Mouse (Mus musculus) liver (tissue): ENCODE results near the gene Abcg8.
A peak's percentile ranks its signal among the peaks of the same experiment; 100 is the strongest.

Source experiments
- DNase-seq: peaks from one replicate; pipeline ENCODE4 v3.0.0-alpha.2; 2020; ENCODE audit warnings: mixed read lengths

The Abcg8 gene

DNA sequence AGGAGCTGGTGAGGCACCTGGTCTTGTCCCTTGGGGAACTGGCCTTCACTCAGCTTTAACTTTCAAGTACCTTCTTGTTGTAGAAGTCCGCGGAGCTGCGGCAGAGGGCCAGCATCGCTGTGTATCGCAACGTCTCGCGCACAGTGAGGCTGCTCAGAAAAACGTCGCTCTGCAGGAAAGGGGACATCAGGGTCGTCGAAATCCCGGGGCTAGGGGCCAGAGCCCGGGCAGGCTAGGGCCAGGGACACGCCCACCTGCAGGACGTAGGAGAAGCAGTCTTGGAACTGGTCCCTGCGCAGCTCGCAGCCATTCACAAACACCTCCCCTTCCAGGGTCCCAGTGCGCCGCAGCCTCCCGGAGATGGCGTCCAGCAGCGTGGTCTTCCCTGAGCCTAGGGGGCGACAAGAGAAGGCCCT is at the start of gene Abcg8:
TSS of gene Abcg8 (plus strand) at position 352 of the 416 bp plus-strand sequence.
- no peak for DNase-seq

DNA sequence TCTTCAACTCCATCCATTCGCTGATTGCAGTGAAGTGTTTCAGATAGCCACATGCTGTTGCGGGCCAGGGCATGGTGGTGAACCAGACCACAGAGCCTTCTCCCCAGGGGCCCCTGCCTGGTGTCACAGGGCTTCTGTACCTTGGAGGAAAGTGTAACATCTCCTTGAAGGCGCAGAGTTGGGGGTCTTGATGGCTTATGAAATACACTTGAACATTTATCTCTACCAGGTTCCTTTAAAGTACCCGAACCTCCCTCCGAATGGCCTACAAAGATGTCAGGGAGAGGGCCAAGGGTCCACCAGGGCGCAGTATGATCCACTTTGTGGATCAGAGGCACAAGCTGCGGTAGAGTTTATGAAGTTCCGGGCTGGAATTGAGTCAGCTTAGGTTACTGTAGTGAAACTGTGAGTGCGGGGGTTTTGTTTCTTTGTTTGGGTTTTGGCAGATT is 49.2 kb upstream of the Abcg8 start:
- DNase-seq = no peak

DNA sequence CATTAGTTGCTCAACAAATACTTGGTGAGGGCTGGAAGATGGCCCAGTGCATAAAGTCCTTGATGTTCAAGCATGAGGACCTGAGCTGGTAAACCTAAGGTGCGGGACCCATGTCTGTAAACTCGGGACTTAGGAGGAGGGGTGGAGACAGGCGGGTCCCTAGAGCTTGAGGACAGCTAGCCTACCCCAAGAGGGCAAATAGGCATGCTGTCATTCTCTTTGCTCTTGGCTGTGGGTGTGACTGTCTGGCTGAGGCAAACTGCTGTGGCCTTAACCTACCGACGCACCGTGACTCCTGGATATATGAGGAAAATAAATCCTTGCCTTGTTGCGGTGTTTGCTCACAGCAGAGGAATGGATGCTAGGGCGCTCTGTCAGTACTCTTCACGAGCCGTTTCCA is 48.4 kb upstream of the Abcg8 start:
- no peak for DNase-seq

DNA sequence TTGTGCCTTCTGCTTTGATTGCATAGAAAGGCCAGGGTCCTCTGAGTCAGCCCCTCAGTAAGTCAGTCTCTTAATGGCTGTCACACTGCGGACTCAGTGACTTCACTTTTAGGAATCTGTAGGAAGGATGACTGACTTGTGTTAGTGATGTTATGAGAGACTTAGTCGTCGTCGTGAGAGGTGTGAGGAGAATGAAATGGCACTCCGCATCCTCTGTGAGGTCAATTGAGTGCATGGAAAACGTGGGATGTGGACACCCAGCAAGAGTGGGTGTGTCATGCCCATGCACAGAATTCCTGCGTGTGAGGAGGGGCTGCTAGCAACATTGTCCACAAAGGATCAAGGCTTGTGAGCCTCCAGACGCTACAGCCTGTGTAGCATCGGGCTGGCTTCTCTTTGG is 47.5 kb upstream of the Abcg8 start:
- no peak for DNase-seq

DNA sequence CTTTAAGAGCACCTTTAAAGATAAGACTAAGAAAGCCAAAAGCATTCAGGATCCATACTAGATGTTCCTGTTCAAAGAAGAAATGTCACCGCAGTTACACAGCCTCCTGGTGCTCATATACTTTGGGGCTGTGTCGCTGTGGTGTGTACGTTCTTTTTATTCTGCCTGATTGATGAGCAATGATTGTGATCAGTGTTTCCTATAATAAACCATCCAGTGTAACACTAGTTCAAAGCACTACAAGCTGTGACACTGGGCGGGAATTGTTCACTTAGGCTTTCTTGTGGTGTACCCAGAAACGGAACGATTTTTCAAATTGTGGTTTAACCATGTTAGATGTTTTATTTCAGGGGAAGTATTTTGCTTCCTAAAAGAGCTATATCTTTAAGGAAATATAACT is 44.3 kb upstream of the Abcg8 start:
- DNase-seq = no peak

DNA sequence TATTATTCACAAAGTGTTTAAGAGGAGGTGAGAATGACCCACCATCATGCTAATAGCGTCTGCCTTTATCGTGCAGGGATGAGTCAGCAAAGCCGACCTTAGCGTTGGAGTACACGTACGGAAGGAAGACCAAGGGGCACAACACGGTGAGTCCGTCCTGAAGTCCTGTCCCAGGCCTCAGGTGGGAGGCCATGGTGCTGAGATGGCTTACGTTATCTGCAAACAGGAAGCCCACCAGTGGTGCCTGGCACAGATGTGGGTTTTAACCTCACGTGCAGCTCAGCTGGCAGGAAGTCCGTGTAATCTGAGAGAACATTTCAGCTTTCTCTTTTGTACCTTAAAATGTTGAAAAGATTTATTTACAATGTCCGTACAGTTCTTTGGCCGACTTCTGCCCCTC is 42.7 kb upstream of the Abcg8 start:
- DNase-seq = no peak

DNA sequence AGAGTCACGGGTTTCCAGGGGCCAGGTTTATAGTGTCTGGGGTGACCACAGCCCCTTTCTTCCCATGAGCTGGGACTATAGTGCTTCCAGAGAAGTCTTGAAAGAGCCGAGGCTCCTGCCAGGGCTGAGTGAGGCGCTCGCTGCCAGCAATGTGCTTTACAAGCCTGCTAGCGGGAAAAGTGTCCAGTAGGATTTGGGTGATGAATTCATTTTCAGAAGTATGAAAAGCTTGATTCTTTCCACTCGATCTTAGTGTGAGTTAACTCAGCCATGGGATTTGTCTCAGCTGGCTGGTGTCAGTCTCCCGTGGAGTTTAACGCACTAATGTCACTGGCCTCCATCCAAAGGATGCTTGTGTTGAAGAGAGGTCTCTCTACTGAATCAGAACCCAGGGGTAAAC is 39.8 kb upstream of the Abcg8 start:
- no peak for DNase-seq

DNA sequence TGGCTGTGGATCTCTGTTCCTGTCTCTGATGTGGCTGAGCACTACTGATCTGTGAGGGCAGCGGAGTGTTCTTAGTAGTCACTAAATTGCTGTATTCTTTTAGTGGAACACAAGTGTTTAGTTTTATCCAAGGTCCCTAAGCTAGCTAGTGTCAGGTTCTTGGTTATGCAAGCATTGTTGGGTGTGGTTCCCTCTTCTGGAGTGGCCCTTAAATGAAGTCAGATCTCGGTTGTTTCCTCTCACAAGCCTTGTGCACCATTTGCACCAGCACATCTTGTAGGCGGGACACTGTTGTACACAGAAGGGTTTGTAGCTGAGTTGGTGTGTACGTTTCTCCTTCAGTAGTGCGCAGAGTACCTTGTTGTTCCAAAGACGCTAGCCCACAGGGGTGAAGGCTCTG is 38.1 kb upstream of the Abcg8 start:
- no peak for DNase-seq

DNA sequence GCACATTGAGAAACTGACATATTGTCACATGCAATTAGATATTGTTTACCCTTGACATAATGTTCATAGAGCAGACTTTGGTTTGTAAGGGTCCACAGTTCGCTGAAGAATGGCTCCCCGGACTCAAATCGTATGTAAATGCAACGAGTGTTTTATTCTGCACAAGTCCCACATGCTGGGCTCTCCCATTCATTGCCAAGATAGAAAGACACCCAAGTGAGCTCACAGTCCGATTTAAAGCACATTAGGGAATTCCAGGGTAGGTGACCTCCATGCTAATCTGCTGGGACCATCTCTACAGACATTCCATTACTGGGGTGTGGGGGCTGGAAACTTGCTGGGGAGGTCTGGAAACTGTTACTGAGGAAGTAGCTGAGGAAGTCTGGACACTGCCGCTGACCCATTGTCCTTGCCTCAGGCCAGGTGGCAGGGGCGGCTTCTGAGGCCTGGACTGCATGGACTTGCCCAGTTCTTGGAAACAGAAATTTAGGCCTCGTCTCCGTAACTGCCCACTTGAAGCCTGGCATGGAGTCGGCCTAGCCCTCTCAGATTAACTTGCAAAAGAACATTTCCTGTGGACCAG is 36.2 kb upstream of the Abcg8 start:
- no peak for DNase-seq

DNA sequence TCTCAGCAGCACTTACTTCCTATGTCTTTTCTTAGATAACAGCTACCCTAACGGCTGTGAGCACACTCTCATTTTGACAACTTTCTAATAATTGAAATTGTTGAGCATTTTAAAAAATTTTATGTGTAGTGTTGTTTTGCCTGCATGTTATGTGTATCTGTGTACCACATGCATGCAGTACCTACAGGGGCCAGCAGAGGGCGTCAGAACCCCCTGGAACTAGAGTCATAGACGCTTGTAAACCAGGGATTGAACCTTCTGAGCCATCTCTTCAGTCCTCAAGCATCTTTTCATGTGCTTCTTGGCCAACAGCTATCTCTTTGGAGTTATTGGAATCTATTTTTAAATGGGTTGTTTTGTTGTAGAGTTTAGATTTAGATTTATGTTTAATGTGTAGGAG is 34.2 kb upstream of the Abcg8 start:
- DNase-seq = peak; percentile 53

DNA sequence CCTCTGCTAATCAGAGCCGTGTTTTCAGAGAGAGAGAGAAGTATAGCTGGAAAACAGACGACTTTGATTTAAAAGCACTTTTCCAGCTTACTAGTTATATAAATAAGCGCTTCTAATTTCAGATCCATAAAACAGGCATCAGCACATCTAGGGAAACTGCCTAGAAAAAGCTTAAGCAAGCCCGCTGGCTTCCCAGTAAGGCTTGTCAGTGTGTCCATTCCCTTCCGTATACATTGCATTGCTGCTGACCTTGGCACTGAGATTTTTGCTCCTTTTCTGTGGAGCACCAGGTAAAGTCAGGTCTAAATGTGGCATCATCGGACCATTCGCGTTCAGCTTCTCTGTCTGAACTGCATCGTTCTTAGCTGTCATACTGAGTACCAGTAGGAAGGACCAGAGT is 33.8 kb upstream of the Abcg8 start:
- no peak for DNase-seq

DNA sequence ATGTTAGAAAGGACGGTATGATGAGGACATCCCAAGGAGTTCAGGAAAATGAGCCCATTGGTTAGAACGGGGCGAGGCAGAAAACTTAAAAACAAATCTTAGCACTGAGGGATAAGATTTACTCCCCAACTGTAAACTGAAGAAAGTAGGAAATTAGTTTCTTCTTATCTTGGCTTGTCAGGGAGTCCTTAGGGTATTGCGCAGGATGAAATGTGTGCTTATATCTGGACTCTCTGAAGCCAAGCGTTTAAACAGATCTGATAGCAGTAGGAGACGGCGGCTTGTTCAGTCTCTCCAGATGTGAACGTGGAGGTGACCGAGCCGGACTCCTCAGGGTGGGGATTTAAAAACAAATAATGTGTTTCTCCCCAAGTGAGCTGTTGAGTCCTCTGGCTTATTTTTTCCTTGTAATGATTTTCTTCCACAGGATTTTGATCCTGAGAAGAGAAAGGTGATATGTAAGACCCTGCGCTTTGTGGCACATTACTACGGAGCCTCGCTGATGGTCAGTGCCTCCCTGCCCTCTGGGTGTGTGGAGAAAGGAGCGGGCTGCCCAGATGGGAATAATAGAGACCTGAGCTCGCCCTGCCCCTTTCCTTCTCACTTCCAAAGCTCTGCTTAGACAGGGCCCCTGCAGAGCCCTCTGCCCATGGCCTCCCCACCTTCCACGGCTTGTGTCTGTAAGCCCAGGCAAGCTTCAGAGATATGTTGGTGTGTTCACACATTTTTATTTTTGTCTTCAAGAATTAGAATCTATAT is 31.6 kb upstream of the Abcg8 start:
- no peak for DNase-seq

DNA sequence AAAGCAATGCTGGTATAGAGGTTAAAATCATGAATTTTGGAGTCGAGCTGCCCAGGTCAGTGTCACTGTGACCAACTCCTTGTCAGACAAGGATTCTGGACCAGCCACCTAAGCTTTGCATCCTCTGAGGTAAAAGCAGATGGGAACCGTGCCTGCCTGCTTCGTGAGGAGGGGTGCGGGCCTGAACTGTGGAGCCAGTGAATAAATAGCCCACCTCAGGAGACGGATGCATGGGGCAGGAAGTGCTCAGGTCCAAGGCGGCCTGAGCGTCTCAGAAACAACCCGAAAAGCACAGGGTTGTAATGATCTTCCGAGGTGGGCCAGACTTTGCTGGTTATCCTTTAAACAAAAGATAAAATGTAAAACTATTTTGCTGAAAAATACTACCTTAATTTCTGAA is 31.0 kb upstream of the Abcg8 start:
- DNase-seq = no peak

DNA sequence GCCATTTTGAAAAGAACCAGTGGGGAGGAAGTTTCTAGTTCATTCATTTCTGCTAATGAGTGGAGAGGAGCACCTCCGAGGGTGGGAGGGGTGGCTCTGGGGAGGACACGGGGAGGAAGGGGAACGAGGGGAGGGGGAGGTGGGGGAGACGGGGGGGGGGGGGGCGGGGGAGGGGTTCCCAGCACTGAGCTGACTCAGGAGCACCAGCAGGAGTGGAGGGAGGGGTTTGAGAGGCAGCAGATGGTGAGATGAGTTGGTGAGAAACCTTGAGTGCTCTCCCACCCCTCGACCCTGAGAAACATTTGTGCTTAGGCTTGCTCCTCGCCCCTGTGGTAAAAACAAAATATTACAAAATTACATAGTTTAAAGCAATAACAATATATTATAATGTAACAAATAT is 30.2 kb upstream of the Abcg8 start:
- no peak for DNase-seq

DNA sequence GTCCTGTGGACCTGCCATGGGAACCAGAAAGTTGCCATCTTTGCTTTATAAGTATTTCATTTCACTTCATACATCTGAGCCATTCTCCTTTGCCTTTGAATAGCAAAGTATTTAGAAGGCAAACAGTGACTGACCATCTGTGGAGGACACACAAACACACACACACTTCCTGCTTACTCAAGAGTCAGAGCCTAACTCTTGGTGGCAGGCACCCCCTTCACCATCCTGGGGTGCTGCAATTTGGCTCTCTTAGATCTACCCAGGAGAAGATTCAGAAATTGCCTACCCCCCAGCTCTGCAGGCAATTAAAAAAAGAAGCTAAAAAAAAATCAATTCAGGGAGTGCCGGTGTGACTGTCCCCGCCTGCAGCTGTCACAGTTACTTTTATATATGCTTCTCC is 29.6 kb upstream of the Abcg8 start:
- no peak for DNase-seq

DNA sequence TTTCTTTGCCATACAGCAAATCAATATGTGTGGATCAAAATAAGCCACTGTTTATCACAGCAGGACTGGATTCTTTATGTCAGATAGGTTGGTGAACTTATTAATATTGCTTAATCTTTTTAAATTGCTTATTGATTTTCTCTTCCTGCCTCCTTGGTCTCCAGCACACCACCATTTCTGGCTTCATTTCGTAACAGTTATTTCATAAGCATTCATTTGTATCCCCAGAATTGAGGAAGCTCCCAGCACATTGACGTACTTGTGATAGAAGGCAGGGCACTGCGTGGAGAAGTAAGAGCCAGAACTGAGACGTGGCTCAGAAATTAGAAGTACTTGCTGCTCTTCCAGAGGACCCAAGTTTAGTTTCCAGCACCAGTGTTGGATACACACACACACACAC is 28.5 kb upstream of the Abcg8 start:
- no peak for DNase-seq

DNA sequence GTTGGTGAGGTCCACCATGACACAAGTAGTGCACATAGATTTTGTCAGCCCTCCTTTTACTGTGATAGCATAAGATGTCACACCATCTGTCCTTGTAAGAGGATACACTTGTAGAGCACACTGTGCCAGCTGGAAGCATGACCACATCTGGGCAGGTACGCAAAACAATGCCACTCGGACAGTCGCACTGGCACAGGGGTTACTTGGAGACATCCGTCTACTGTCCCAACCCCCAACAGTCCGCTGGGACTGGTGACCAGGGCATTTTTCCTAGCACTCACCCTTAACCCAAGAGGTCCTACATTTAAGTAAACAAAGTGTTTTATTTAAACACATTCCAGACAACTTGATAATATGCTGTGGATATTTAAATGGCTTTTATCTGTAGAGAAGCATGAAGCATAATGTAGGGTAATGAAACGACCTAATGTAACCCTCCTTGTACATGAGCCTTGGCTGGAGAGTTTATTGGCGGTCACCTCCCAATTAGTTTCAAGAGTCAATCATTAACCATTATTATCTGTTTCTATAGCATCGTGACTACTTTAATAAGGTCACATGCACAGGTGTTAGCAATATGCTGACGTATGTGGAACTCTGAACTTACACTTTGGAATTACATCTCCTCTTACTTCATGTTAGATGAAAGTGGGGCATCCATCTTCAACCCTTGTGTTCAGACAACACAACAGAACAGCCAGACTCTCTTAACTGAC is 25.6 kb upstream of the Abcg8 start:
- DNase-seq = no peak

DNA sequence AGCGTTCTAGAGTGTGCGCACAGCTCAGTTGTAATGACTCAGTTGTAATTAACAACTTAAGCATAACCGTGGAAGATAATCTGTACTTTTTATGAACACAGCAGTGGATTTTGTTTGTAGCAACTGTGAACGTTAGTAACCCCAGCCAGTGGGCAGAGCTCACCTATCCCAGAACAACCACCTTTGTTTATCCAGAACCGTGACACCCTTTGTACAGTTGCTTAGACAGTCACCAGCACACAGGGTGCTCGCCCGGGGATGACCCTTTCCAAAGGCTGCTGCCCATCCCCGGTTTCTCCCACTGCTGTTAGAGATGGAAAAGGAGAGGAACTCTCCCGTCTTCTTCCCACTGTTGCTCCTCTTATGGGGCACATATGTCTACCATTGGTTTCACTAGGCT is 22.6 kb upstream of the Abcg8 start:
- no peak for DNase-seq

DNA sequence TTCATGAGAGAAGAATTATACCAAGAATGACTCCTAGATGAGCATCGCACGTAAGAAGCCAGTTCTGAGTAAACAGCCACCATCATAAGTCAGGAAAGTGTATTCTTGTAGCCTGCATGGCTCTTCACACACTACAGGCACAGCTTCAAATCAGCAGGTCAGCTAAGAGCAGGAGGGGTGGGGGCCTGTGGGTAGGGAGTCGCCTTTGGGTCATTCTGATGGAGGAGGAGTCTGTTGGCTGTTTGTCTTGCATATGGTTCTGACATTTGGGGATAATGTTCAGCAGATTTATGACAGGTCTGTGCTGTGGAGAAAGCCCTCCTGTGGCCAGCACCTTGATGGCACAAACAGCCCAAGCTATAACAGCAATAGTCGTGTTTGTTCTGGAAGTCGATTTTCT is 19.9 kb upstream of the Abcg8 start:
- DNase-seq = no peak

DNA sequence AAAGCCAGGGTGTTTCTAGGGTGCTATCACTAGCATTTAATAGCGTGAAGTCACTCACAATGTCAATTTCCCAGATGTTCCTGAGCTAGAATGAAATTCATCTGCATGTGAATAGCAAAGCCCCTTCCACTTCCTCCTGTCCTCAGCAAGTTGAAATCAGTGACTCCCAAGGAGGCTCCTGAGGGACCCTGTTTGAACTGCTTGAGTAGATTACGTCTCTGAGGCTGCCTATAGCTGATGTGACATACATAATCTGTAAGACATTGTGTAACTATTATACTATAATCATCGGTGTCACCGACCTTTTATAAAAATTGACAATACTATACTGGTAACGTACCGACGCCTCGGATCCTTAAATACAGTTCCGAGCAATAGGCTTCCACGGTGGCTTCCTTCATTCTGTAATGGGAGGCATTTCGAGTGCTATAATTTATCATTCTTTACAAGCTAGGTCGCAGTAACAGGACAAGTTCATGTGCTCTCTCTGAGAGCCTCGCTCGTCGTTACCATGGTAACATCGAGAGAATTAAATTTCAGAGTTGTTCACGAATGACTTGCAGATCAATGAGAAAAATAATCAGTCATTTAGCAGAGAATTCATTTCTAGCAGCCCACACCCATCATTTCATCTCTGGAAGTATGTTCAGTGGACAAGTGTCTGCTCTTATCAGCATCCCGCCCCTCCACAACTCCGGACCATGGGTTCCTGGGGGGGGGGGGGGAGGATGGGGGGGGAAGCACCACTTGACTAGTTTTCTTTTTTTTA is 19.3 kb upstream of the Abcg8 start:
- DNase-seq = no peak

DNA sequence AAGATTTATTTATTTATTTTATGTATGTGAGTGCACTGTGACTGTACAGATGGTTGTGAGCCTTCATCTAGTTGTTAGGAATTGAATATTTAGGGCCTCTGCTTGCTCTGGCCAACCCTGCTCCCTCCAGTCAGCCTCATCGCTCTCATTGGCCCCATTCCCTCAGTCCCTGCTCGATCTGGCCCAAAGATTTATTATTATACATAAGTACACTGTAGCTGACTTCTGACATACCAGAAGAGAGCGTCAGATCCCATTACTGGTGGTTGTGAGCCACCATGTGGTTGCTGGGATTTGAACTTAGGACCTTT is 18.7 kb upstream of the Abcg8 start:
- DNase-seq = no peak

DNA sequence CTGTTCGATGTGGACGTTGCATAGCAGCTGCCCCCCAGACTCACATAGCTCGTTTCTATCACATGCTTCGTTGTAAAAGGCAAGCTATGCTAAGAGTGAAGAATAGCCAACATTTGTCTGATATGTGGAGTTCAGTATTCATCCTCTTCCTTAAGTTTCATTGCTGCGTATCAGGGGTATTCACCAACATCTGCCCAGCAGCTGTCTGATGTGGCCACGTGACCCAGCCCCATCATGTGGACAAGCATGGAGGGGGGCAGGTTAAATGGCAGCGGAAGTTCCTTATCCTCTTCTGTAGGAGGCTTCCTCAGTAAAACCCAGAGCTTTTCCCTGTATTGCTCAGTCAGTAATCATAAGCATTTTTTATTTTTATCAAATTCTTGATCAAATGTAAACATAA is 18.3 kb upstream of the Abcg8 start:
- DNase-seq = no peak

DNA sequence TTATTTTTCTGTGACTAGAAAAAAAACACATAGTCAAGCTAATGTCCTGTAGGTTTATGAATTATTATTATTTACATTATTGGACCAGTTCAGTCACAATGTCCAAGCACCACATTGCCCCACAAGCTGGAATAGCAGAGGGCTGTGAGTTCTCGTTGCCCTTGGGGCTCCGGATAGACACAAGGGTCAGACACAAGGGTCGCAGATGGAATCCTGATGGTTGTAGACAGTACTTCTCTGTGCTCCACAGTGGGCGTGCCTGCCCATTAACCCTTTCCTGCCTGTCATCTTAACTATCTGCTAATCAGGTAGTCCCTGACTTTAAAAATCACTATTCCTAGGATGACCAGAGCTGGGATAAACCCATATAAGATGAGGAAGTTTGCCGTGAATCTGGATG is 17.9 kb upstream of the Abcg8 start:
- no peak for DNase-seq

DNA sequence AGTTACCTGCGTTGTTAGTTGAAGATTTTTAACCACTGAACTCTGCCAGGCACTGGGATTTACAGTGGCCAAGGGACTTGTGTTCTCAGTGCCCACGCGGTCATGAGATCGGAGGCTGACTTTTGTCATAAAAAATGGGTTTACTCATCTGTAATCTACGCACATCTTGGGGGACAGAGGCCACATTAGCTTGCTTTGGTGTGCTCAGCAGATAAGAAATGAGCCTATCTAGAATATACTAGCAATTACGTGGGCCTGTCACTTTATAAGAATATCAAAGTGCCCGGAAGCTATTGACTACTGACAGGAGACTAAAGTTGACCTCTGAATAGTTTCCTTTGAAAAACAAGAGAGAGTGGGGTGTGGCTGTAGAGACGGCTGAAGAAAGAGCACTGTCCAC is 17.2 kb upstream of the Abcg8 start:
- DNase-seq = no peak
